ENCODE assay signal across 17 mouse cellular contexts in genomic region chr3:51145985-51146384, GRCm38 (mm10).
A peak's percentile ranks its signal among the peaks of the same experiment; 100 is the strongest.
DNase-seq lines count a peak whose midpoint lies in the region; ATAC-seq lines count a peak whose summit lies in the region.
"Had no signal": no experiment of that assay in that cellular context is flagged by ENCODE, and none has a peak within 500 bp of the region (broad histone marks: within the 10 kb centered on the region; RNA-seq: fewer than 3 reads in every experiment).

No protein-coding gene starts in this region.

- no peak overlapping the region for H3K4me2 ChIP-seq in liver, embryonic 12.5 days
- H3K4me2 ChIP-seq in kidney, embryonic 15.5 days: no peak overlapping the region
- H3K4me2 ChIP-seq: liver, embryonic 15.5 days; neural tube, embryonic 13.5 days had no signal

- DNase-seq in liver (no peak), NIH3T3 (ENCODE audit: low read depth) (peak; percentile 62)
- DNase-seq in cerebellum, adult 18-20 months: no peak
- DNase-seq in cerebellum, adult 8-10 months: no peak
- DNase-seq: cerebellum, postnatal 14 days; forebrain, postnatal 0 days; gastrocnemius, postnatal 36 days; kidney, adult 9 months; thymus, postnatal 14 days had no signal

- H3K9me3 ChIP-seq in liver, embryonic 12.5 days (replicated peaks): no peaks in the 10 kb centered on the region
- H3K9me3 ChIP-seq in kidney, embryonic 15.5 days (replicated peaks): no peaks in the 10 kb centered on the region
- H3K9me3 ChIP-seq: liver, embryonic 15.5 days; neural tube, embryonic 13.5 days had no signal

- no peaks in the 10 kb centered on the region for H3K27me3 ChIP-seq in liver, embryonic 12.5 days (replicated peaks)
- no peaks in the 10 kb centered on the region for H3K27me3 ChIP-seq in kidney, embryonic 15.5 days
- H3K27me3 ChIP-seq: liver, embryonic 15.5 days; neural tube, embryonic 13.5 days had no signal

- H3K4me1 ChIP-seq in liver, embryonic 12.5 days: peaks cover 5% of the 10 kb centered on the region; the same call in 1 of the 2 replicates
- peaks cover 11% of the 10 kb centered on the region; the same call in 1 of the 2 replicates for H3K4me1 ChIP-seq in kidney, embryonic 15.5 days
- H3K4me1 ChIP-seq: hindbrain, embryonic 10.5 days had no signal

- peak; percentile 69 for ATAC-seq in liver, embryonic 12.5 days
- ATAC-seq in inflammation-experienced regulatory T-cells, adult 6 months: peak; percentile 60
- ATAC-seq in kidney, embryonic 15.5 days (replicated peaks; ENCODE audit: low FRiP score): no peak
- ATAC-seq: forebrain, postnatal 0 days; lung, postnatal 0 days had no signal

- no peak overlapping the region for H3K9ac ChIP-seq in liver, embryonic 12.5 days
- H3K9ac ChIP-seq in kidney, embryonic 15.5 days: no peak overlapping the region
- H3K9ac ChIP-seq: forebrain, postnatal 0 days; liver, embryonic 15.5 days; neural tube, embryonic 13.5 days had no signal

- 10% methylated on average over 2 of the region's 2 CpGs for WGBS in liver, embryonic 12.5 days (ENCODE audit: insufficient replicate concordance)
- WGBS in kidney, embryonic 15.5 days: 63% methylated on average over 2 of the region's 2 CpGs

- H3K36me3 ChIP-seq in liver, embryonic 12.5 days: no peaks in the 10 kb centered on the region
- H3K36me3 ChIP-seq in kidney, embryonic 15.5 days: no peaks in the 10 kb centered on the region
- H3K36me3 ChIP-seq: forebrain, embryonic 10.5 days; hindbrain, embryonic 10.5 days; liver, embryonic 15.5 days; neural tube, embryonic 13.5 days had no signal

- no peak overlapping the region for H3K4me3 ChIP-seq in liver, embryonic 12.5 days
- no peak overlapping the region for H3K4me3 ChIP-seq in kidney, embryonic 15.5 days (replicated peaks)
- H3K4me3 ChIP-seq: forebrain, embryonic 10.5 days; hindbrain, embryonic 10.5 days; liver, embryonic 15.5 days; neural tube, embryonic 13.5 days had no signal

- no peak overlapping the region for H3K27ac ChIP-seq in liver, embryonic 12.5 days
- H3K27ac ChIP-seq in kidney, embryonic 15.5 days: no peak overlapping the region
- H3K27ac ChIP-seq: forebrain, embryonic 10.5 days; hindbrain, embryonic 10.5 days; liver, embryonic 15.5 days; neural tube, embryonic 13.5 days had no signal
